Mouse (Mus musculus): ENCODE data around the gene Ndn.

- TF ChIP-seq CTCF (IDR thresholded peaks at IDR 0.05), result no peak
- TF ChIP-seq EP300 (IDR thresholded peaks at IDR 0.05), result no peak
These were observed 45.8 kb downstream of the Ndn start for GRCm38 (mm10) chr7:62392202-62392601.

Measured in lung, postnatal 0 days (tissue).